Mouse (Mus musculus): ENCODE results near the gene Dcdc2b. TPM values are rescaled to one million over a fixed set of nuclear protein-coding genes. Genes with fewer than 3 reads are reported as not detected.
A peak's percentile ranks its signal among the peaks of the same experiment; 100 is the strongest.

Dcdc2b gene
- polyA plus RNA-seq, 1 experiment from 2014 or later = 1.5 TPM

- WGBS = 76% methylated on average over 11 of the region's 11 CpGs
- H3K4me3 ChIP-seq = no peak overlapping the region
These were observed 6.6 kb upstream of the Dcdc2b start for GRCm38 (mm10) chr4:129620419-129621282.

GRCm38 (mm10) chr4:129618786-129619691 lies 5.0 kb upstream of the Dcdc2b start, which contains the start of gene Iqcc:
TSS of gene Iqcc (minus strand) at chr4:129619099.
- no peaks in the 10 kb centered on the region; the same call in none of the 2 replicates for H3K36me3 ChIP-seq
- peak; percentile 88 for ATAC-seq (ENCODE audit: borderline replicate concordance, extremely low read depth, low FRiP score, low TSS enrichment)
- peak within 1 kb of the TSS; percentile 86 for H3K4me2 ChIP-seq
- 3% methylated on average over 44 of the region's 44 CpGs for WGBS
- H3K27ac ChIP-seq = peak within 1 kb of the TSS; percentile 83
- H3K9me3 ChIP-seq = no peaks in the 10 kb centered on the region
- peak within 1 kb of the TSS; percentile 75 for H3K4me3 ChIP-seq
- peaks cover 27% of the 10 kb centered on the region for H3K4me1 ChIP-seq
- H3K27me3 ChIP-seq = no peaks in the 10 kb centered on the region
- peak within 1 kb of the TSS; percentile 78 for H3K9ac ChIP-seq

More at GRCm38 (mm10) chr4:129620419-129621282, 6.6 kb upstream of the Dcdc2b start:
- Histone ChIP-seq H3K4me2 (peak overlapping the region; percentile 11; the same call in 1 of the 2 replicates), H3K27ac (peak overlapping the region; percentile 68), H3K9me3 (no peaks in the 10 kb centered on the region), H3K4me1 (peaks cover 37% of the 10 kb centered on the region), H3K9ac (no peak overlapping the region), H3K36me3 (no peaks in the 10 kb centered on the region; the same call in none of the 2 replicates), H3K27me3 (no peaks in the 10 kb centered on the region)
- no peak for ATAC-seq (ENCODE audit: borderline replicate concordance, extremely low read depth, low FRiP score, low TSS enrichment)

GRCm38 (mm10) chr4:129618031-129618430 lies 4.0 kb upstream of the Dcdc2b start:
- Histone ChIP-seq H3K9me3 (no peaks in the 10 kb centered on the region), H3K27ac (peak overlapping the region; percentile 83; the same call in 1 of the 2 replicates), H3K27me3 (no peaks in the 10 kb centered on the region), H3K4me1 (peaks cover 31% of the 10 kb centered on the region), H3K4me3 (peak overlapping the region; percentile 75), H3K36me3 (no peaks in the 10 kb centered on the region; the same call in none of the 2 replicates), H3K4me2 (peak overlapping the region; percentile 86), H3K9ac (peak overlapping the region; percentile 78)
- no peak for ATAC-seq (ENCODE audit: borderline replicate concordance, extremely low read depth, low FRiP score, low TSS enrichment)
- 91% methylated on average over 5 of the region's 5 CpGs for whole genome bisulfite sequencing

DNA sequence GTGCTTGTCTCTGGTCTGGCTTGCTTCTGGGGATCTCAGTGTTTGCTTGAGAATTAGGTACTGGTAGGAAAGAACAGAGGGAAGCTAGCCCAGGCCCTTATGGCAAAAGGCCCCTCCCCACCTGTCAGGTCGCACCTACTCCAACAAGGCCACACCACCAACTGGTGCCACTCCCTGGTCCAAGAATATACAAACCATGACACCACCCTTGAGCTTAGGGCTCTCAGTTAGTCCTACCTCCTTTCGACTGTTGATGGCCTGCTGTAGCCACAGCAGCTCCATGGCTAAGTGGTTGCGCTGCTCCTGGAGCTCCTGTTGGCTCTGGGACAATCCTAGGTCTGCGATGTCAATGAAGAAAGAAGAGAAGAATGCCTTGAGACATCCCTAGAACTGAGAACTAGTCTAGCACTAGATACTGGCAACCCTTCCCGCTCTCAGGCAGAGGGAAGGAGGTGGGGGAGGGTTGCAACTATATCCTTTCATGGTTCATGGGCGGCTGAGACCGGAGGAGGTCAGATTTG lies 3.1 kb upstream of the Dcdc2b start:
- Histone ChIP-seq H3K9ac (no peak overlapping the region), H3K36me3 (no peaks in the 10 kb centered on the region; the same call in none of the 2 replicates)
- 89% methylated on average over 7 of the region's 7 CpGs for WGBS

DNA sequence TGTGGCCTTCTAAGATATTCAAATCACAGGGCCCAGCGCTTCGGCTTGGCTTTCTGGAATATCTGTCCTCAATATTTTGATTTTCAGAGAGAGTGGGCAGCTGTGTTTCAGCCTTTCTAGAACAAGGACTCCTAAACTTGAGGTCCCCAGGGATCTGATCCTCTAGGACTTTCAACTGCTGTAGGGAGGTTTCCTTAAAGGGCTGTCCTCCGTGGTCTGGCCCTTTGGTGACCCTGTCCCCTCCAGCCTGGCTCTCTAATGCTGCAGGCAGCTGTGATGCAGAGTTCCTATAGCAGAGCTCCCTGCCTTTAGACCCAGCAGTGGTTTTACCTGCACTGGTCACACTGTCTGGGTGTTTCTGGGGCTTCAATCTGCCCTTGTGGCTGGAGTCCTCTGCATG lies 2.6 kb upstream of the Dcdc2b start:
- no peaks in the 10 kb centered on the region for H3K9me3 ChIP-seq
- H3K36me3 ChIP-seq = no peaks in the 10 kb centered on the region; the same call in none of the 2 replicates
- no peaks in the 10 kb centered on the region for H3K27me3 ChIP-seq
- no peak overlapping the region for H3K4me2 ChIP-seq
- WGBS = 89% methylated on average over 3 of the region's 3 CpGs
- H3K9ac ChIP-seq = no peak overlapping the region
- no peak overlapping the region for H3K4me3 ChIP-seq
- H3K4me1 ChIP-seq = peaks cover 19% of the 10 kb centered on the region
- ATAC-seq (ENCODE audit: borderline replicate concordance, extremely low read depth, low FRiP score, low TSS enrichment) = no peak
- no peak overlapping the region for H3K27ac ChIP-seq

More for the DNA sequence above, 3.1 kb upstream of the Dcdc2b start:
- Histone ChIP-seq H3K9me3 (no peaks in the 10 kb centered on the region), H3K27ac (no peak overlapping the region), H3K27me3 (no peaks in the 10 kb centered on the region), H3K4me1 (peaks cover 22% of the 10 kb centered on the region), H3K4me2 (no peak overlapping the region), H3K4me3 (no peak overlapping the region)
- ATAC-seq (ENCODE audit: borderline replicate concordance, extremely low read depth, low FRiP score, low TSS enrichment) = no peak

DNA sequence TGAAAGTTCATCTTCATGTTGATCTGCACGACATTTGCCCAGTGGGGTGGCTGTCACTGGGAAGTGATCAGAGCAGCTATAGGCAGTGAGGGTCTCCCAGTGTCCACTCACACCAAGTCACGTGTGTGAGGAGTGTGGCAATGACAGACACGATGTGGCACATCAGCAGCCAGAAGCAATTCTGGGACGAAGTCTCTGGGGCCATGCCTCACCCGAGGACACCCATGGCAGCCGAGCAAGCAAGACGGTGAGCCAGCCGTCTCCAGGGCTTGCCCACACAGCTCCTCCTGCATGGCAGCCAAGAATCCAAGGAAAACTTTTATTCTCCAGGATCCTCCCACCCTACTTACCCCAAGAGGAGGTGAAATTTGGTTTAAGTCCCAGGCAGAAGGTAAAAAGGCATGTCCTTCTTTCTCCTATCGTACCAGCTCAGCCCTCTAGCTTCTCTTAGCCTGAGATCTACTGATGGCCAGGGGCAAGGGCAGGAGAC lies 1.8 kb upstream of the Dcdc2b start:
- no peaks in the 10 kb centered on the region; the same call in none of the 2 replicates for H3K36me3 ChIP-seq
- no peak overlapping the region for H3K27ac ChIP-seq
- H3K27me3 ChIP-seq = no peaks in the 10 kb centered on the region
- no peaks in the 10 kb centered on the region for H3K9me3 ChIP-seq
- WGBS = 89% methylated on average over 9 of the region's 9 CpGs
- H3K4me1 ChIP-seq = peaks cover 19% of the 10 kb centered on the region
- H3K4me2 ChIP-seq = no peak overlapping the region
- no peak overlapping the region for H3K4me3 ChIP-seq
- no peak overlapping the region for H3K9ac ChIP-seq
- ATAC-seq (ENCODE audit: borderline replicate concordance, extremely low read depth, low FRiP score, low TSS enrichment) = no peak

DNA sequence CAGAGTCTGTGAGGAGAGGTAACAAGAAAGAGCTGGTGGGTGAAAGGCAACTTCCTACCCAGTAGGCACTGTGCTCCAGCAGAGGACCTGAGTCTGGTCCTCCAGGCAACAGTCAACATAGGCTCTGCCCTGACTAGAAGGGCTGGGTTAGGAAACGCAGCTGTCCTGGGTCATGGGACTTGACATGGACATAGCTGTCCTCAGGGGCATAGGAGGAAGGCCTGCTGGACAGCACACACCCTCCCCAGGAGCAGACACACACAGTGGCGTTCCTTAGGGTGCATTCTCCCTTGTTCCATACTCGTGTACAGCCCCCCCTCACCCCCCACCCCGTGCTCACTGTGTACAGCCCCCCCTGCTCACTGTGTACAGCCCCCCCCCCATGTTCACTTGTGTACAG lies 3.6 kb downstream of the Dcdc2b start:
- Histone ChIP-seq H3K4me1 (peaks cover 10% of the 10 kb centered on the region; the same call in 1 of the 2 replicates), H3K36me3 (peaks cover 26% of the 10 kb centered on the region), H3K27ac (no peak overlapping the region), H3K27me3 (no peaks in the 10 kb centered on the region), H3K4me3 (no peak overlapping the region), H3K9ac (no peak overlapping the region), H3K9me3 (no peaks in the 10 kb centered on the region), H3K4me2 (no peak overlapping the region)
- 66% methylated on average over 4 of the region's 4 CpGs for WGBS
- 0 out of 2 replicates have a peak, but pooled peaks have one; percentile 4 for ATAC-seq (ENCODE audit: borderline replicate concordance, extremely low read depth, low FRiP score, low TSS enrichment)

DNA sequence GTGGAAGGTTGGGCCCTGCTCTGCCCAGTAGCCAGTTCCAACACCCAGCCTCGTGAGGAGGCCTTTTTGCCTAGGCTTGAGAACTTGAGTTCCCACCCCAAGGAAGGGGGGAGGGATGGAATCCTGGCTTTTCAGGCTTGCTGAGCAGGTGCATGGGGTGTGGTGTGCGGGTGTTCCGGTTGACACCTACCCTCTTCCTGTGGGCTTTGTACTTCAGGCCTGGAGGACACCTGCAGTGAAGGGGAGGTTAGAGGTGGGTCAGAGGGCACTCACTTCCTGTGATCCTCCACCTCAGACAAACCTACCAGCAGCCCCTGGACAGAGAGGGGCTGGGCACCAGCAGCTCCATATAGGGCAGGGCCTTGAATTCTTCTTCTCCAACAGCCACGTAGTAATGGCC lies 4.0 kb downstream of the Dcdc2b start:
- H3K4me1 ChIP-seq = peaks cover 10% of the 10 kb centered on the region; the same call in 1 of the 2 replicates
- no peak overlapping the region for H3K9ac ChIP-seq
- peaks cover 30% of the 10 kb centered on the region for H3K36me3 ChIP-seq
- H3K4me3 ChIP-seq = no peak overlapping the region
- H3K9me3 ChIP-seq = no peaks in the 10 kb centered on the region
- WGBS = 81% methylated on average over 4 of the region's 4 CpGs
- no peaks in the 10 kb centered on the region for H3K27me3 ChIP-seq
- H3K27ac ChIP-seq = no peak overlapping the region
- no peak overlapping the region for H3K4me2 ChIP-seq
- ATAC-seq (ENCODE audit: borderline replicate concordance, extremely low read depth, low FRiP score, low TSS enrichment) = peak; percentile 20; the same call in 1 of the 2 replicates

DNA sequence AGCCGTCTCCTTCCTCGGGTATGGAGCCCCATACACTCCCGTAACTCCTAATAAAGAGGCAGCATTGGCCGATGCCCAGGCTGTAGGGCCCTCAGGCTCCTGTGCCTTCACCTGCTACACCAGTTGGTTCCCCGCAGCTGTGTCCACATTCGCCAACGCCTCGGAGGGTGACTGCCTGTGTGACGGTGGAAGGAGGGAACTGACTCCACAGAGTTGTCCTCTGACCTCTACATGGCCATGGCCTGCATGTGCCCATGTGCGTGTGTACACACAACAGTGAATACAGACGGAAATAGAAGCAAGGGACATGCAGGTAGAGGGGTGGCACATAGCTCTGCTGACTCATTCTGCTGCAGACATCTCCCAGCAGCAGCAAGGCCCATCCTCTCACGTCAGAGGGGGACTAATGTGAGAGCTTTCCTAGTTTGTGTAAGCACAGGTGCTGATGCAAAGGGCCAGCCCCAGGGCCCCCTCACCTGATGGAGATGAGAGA lies 4.9 kb downstream of the Dcdc2b start:
- no peak overlapping the region for H3K27ac ChIP-seq
- no peaks in the 10 kb centered on the region for H3K27me3 ChIP-seq
- H3K9me3 ChIP-seq = no peaks in the 10 kb centered on the region
- WGBS = 77% methylated on average over 12 of the region's 12 CpGs
- H3K36me3 ChIP-seq = peaks cover 38% of the 10 kb centered on the region
- H3K9ac ChIP-seq = no peak overlapping the region
- ATAC-seq (ENCODE audit: borderline replicate concordance, extremely low read depth, low FRiP score, low TSS enrichment) = 0 out of 2 replicates have a peak, but pooled peaks have one; percentile 19
- H3K4me1 ChIP-seq = peaks cover 7% of the 10 kb centered on the region; the same call in 1 of the 2 replicates
- H3K4me3 ChIP-seq = no peak overlapping the region
- H3K4me2 ChIP-seq = no peak overlapping the region

DNA sequence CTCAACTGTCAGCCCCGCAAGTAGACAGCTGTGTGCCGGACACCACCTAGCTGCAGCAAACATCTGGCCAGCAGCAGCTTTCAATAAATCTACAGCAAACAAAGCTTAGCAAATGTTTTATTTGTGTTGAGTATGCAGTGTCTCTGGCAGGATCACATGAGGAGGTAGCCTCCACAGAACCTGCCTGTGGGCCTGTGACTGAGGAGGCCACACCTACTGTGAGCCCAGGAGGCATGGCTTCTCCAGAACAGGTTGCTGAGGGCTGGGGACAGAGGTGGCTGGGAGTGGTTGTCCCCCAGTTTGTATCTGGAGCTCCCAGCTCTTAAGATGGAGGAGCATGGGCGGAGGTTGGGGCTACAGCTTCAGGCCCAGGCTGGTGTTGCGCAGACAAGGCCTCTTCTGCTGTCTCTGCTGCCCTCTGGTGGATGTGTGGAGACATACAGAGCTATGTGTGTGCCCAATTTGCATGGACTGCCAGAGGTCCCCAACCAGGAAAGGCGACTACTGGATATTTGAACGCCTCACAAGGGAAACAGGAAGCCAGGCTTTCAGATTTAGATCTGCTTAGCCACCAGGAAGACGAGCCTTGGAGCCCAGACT lies 5.5 kb downstream of the Dcdc2b start:
- no peak overlapping the region for H3K9ac ChIP-seq

More for the DNA sequence above, 5.5 kb downstream of the Dcdc2b start:
- H3K27me3 ChIP-seq = no peaks in the 10 kb centered on the region
- peak; percentile 68; the same call in 1 of the 2 replicates for ATAC-seq (ENCODE audit: borderline replicate concordance, extremely low read depth, low FRiP score, low TSS enrichment)
- peaks cover 45% of the 10 kb centered on the region for H3K36me3 ChIP-seq
- no peak overlapping the region for H3K4me3 ChIP-seq
- H3K4me1 ChIP-seq = 0 out of 2 replicates have a peak, but pooled peaks cover under 1% of the 10 kb centered on the region
- 30% methylated on average over 7 of the region's 7 CpGs for WGBS
- H3K4me2 ChIP-seq = no peak overlapping the region
- H3K9me3 ChIP-seq = no peaks in the 10 kb centered on the region
- peak overlapping the region; percentile 13; the same call in 1 of the 2 replicates for H3K27ac ChIP-seq

All from lung, embryonic 15.5 days (tissue).